Mouse (Mus musculus) hindbrain, embryonic 16.5 days (tissue): ENCODE data around the gene Slc8a3. TPM values are rescaled to one million over a fixed set of nuclear protein-coding genes. Genes with fewer than 3 reads are reported as not detected.

Experiments used
- ATAC-seq: fragments of 200-750 bp; cut with Nextera tagmentation; 2 replicates; pipeline ENCODE4 v1.8.0; 2017; ENCODE audit warnings: moderate TSS enrichment, moderate library complexity
- H3K27ac ChIP-seq: fragments of 300-500 bp; sonication (generic); 2 replicates; pipeline ENCODE4 v1.5.1; 2014; ENCODE audit warnings: low read depth, mild to moderate bottlenecking, control low read depth, low read length, moderate library complexity
- H3K27me3 ChIP-seq: fragments of 300-500 bp; sonication (generic); replicated peaks from 2 replicates; pipeline ENCODE4 v1.6.1; 2014; ENCODE audit warnings: low read length; ENCODE audit not compliant: control insufficient read depth, insufficient read depth
- H3K36me3 ChIP-seq: fragments of 300-500 bp; sonication (generic); 2 replicates; pipeline ENCODE4 v1.6.1; 2014; ENCODE audit warnings: mild to moderate bottlenecking, low read length, moderate library complexity, mixed read lengths; ENCODE audit not compliant: control insufficient read depth, insufficient read depth
- H3K4me1 ChIP-seq: fragments of 300-500 bp; sonication (generic); 2 replicates; pipeline ENCODE4 v1.6.1; 2014; ENCODE audit warnings: low read depth, low read length; ENCODE audit not compliant: control insufficient read depth, insufficient read depth
- H3K4me2 ChIP-seq: fragments of 300-500 bp; sonication (generic); 2 replicates; pipeline ENCODE4 v1.6.1; 2014; ENCODE audit warnings: mild to moderate bottlenecking, low read length, control low read depth, moderate library complexity
- H3K4me3 ChIP-seq: fragments of 300-500 bp; sonication (generic); 2 replicates; pipeline ENCODE4 v1.5.1; 2014; ENCODE audit warnings: mild to moderate bottlenecking, low read length, control low read depth, moderate library complexity
- H3K9ac ChIP-seq: fragments of 300-500 bp; sonication (generic); 2 replicates; pipeline ENCODE4 v1.6.1; 2014; ENCODE audit warnings: low read depth, mild to moderate bottlenecking, control low read depth, low read length, moderate library complexity
- H3K9me3 ChIP-seq: fragments of 300-500 bp; sonication (generic); 2 replicates; pipeline ENCODE4 v1.6.1; 2014; ENCODE audit warnings: mild to moderate bottlenecking, low read length, moderate library complexity; ENCODE audit not compliant: control insufficient read depth
- WGBS: fragments of 180-500 bp; shearing (Covaris S2); extraction: QIAGEN DNeasy Blood & Tissue Kit; methylation state at CpG from one replicate; pipeline ENCODE4 v1.1.7; 2014; 5-methylcytosine and 5-hydroxymethylcytosine counted together
- polyA plus RNA-seq: library from polyadenylated mRNA; unstranded; fragments of >200 nt; fragmentation: Nextera tagmentation; extraction: Ambion mirVana; gene quantifications from 2 replicates; pipeline ENCODE4 v1.2.1, GENCODE M21; 2015

The Slc8a3 gene
- polyA plus RNA-seq, 1 experiment from 2014 or later = 11.2 TPM

DNA sequence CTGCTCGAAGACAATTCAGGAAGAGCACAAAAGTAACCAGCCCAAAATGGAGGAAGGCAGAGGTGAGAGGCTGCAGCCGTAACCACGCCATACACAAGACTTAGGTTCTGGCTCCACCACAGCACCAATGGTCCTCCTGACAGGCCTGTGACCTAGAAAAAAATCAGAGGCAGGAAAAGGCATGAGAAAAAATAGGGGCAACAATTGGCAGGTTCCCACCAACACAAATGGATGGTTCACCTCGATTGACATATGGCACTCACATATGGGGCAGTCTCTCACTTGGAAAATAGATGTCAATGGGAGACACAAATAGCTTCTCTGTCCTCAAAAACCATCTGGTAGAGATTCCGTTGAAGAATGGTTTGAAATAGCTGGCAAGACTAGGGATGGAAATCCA, 17.0 kb downstream of the Slc8a3 start:
- no peak overlapping the region for H3K4me3 ChIP-seq
- no peak overlapping the region for H3K4me2 ChIP-seq
- no peaks in the 10 kb centered on the region for H3K9me3 ChIP-seq
- WGBS = 88% methylated on average over 5 of the region's 5 CpGs
- H3K27ac ChIP-seq = no peak overlapping the region
- no peak for ATAC-seq
- H3K4me1 ChIP-seq = no peaks in the 10 kb centered on the region
- peaks cover 15% of the 10 kb centered on the region for H3K36me3 ChIP-seq
- no peaks in the 10 kb centered on the region for H3K27me3 ChIP-seq
- no peak overlapping the region for H3K9ac ChIP-seq

DNA sequence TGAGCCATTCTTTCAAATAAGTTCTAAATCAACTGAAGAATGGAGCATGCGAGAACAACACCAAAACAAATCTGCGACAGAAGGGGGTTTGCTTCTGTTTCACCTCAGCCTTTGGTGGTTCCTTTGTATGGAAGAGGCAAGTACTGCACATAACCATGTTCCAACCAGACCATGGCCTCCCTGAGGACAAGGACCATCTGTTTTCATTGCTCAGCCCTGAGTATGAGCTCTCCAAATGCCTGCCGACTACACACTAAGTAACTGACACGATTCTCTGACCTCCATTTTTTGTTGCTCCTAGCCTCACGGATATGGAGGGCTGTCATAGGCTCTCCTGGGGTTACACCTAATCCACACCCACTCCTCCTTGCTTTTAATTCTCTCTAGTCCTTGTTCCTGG, 29.4 kb downstream of the Slc8a3 start:
- no peak overlapping the region for H3K4me3 ChIP-seq
- H3K9ac ChIP-seq = no peak overlapping the region
- 80% methylated on average over 5 of the region's 5 CpGs for WGBS
- no peaks in the 10 kb centered on the region for H3K27me3 ChIP-seq
- H3K9me3 ChIP-seq = no peaks in the 10 kb centered on the region
- H3K4me1 ChIP-seq = no peaks in the 10 kb centered on the region
- no peak for ATAC-seq
- no peak overlapping the region for H3K4me2 ChIP-seq
- no peak overlapping the region for H3K27ac ChIP-seq
- H3K36me3 ChIP-seq = no peaks in the 10 kb centered on the region

DNA sequence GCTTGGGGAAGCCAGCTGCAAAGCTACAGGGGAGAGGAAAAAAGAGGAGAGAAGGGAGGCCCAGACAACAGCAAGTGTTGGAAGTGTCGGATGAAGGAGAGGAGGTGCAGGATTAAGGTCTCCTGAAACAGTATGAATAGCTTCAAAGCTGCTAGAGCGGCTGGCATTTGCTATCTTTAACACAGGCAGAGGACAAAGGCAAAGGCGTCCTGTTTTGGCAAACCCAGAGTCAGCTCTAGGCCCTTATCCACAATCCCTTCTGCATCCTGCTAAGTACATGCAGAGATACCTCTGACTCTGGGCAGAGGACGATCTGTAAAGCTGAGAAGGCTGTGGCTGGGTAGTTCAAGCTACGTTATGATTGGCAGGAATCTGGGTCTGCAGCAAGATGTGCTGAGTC, 38.4 kb downstream of the Slc8a3 start:
- WGBS = 54% methylated on average over 5 of the region's 5 CpGs
- no peaks in the 10 kb centered on the region for H3K27me3 ChIP-seq
- no peak overlapping the region for H3K4me3 ChIP-seq
- no peak overlapping the region for H3K4me2 ChIP-seq
- no peak overlapping the region for H3K27ac ChIP-seq
- H3K36me3 ChIP-seq = no peaks in the 10 kb centered on the region
- H3K9ac ChIP-seq = no peak overlapping the region
- no peaks in the 10 kb centered on the region for H3K9me3 ChIP-seq
- no peaks in the 10 kb centered on the region for H3K4me1 ChIP-seq
- ATAC-seq = no peak

DNA sequence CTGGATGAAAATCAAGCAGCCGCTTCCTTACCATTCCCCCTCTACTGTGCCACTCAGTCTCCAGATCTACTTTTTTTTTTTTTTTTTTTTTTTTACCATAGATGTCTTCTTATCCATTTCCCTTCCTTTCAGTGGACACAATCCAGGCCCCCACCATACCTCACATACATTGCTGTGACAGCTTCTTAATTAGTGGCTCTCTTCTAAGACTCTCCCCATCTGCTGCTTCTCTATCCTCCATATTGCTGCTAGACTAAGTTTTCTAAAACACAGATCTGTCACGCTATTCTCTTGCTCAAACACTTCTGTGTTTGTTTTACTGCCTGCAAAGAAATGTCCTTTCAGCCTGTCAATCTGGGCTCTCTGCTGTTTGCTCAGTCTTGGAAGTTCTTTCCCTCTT, 54.9 kb downstream of the Slc8a3 start:
- no peaks in the 10 kb centered on the region for H3K27me3 ChIP-seq
- ATAC-seq = no peak
- H3K4me2 ChIP-seq = no peak overlapping the region
- H3K4me1 ChIP-seq = peaks cover 8% of the 10 kb centered on the region
- H3K4me3 ChIP-seq = no peak overlapping the region
- H3K27ac ChIP-seq = no peak overlapping the region
- 65% methylated on average over 2 of the region's 2 CpGs for WGBS
- no peaks in the 10 kb centered on the region for H3K9me3 ChIP-seq
- no peaks in the 10 kb centered on the region for H3K36me3 ChIP-seq
- H3K9ac ChIP-seq = no peak overlapping the region

DNA sequence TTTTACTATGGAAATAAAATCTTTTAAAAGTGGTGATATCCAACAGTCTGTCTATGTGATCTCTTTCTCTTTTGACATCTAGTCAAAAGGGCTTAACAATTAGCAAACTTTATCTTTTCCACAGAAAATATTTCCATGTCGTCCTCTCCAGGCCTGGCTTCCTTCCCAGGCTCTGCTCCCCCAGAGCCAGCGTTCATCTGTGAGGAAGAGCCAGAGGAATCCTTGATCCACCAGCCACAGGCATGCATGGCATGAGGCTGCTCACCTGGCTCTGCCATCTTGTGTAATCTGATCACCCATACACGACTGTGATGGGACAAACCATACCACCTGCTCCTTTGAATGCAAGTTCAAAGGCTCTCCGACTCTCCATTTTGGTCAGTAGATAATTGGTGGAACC, 58.4 kb downstream of the Slc8a3 start:
- Histone ChIP-seq H3K4me1 (peaks cover 8% of the 10 kb centered on the region), H3K9me3 (no peaks in the 10 kb centered on the region), H3K27me3 (no peaks in the 10 kb centered on the region), H3K9ac (no peak overlapping the region), H3K27ac (no peak overlapping the region), H3K4me2 (no peak overlapping the region), H3K36me3 (no peaks in the 10 kb centered on the region), H3K4me3 (no peak overlapping the region)
- 75% methylated on average over 4 of the region's 4 CpGs for WGBS
- no peak for ATAC-seq

DNA sequence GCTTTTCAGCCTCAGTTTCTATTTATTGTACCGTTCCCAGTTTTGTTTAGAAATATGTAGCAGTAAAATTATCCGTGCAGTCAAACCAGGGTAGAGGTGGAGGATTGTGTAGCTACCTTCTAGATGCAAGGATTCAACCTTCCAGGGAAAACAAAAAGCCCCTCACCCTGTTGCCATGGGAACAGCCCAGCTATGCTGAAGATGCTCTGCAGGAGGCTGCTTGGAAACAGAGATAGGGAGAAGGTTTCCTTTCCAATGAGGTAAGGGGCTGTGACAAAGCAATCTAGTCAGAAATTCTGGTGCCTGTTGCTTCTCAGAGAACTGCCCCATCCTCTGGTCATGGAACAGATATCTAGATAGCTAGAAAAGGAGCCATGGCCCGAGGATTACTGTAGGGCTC, 59.6 kb downstream of the Slc8a3 start:
- H3K9me3 ChIP-seq = no peaks in the 10 kb centered on the region
- H3K4me2 ChIP-seq = no peak overlapping the region
- 22% methylated on average over 3 of the region's 3 CpGs for WGBS
- H3K27me3 ChIP-seq = no peaks in the 10 kb centered on the region
- no peak overlapping the region for H3K4me3 ChIP-seq
- H3K9ac ChIP-seq = no peak overlapping the region
- no peak overlapping the region for H3K27ac ChIP-seq
- no peaks in the 10 kb centered on the region for H3K36me3 ChIP-seq
- H3K4me1 ChIP-seq = peaks cover 8% of the 10 kb centered on the region
- ATAC-seq = peak; percentile 76

DNA sequence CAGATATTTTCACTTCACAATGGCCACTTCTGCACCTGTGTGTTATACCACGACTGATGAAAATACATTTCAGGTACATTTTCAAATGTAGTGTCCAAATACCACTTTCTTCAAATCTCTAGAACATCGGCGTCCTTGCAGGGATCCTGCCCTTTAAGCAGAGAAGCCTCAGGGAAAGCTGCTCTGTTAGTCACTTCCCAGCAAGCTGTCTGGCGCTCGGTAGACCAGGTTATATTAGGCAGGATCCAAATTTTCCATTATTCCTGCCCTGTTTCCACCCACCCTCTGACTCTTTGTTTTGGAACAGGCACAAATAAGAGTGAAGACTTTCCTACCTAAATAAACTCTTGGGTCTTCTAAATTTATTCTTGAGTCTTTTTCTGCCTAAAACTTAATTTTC, 63.7 kb downstream of the Slc8a3 start:
- Histone ChIP-seq H3K27me3 (no peaks in the 10 kb centered on the region), H3K36me3 (no peaks in the 10 kb centered on the region), H3K27ac (no peak overlapping the region), H3K9ac (no peak overlapping the region), H3K9me3 (no peaks in the 10 kb centered on the region), H3K4me2 (no peak overlapping the region), H3K4me3 (no peak overlapping the region), H3K4me1 (peaks cover 8% of the 10 kb centered on the region)
- no peak for ATAC-seq
- WGBS = 83% methylated on average over 5 of the region's 5 CpGs

DNA sequence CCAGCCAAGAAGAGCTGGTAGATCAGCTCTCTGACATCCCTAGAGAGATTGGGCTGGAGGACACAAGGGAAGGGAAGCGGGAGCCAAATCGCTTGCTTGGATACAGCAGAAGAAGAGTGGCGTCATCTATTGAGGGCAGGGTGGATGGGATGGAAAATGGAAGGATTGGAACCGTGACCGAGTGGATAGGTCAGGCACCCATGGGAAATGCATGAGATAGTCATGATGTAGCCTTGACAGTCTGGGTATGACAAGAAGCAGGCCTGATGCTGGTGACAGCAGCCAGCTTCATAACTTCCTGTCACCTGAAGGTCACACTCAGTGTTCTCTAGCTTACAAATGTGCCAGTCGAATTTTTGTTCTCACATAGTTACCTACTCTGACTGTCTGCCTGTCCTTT, 70.2 kb downstream of the Slc8a3 start:
- no peaks in the 10 kb centered on the region for H3K36me3 ChIP-seq
- no peaks in the 10 kb centered on the region for H3K9me3 ChIP-seq
- 85% methylated on average over 6 of the region's 6 CpGs for WGBS
- no peak overlapping the region for H3K4me2 ChIP-seq
- H3K9ac ChIP-seq = no peak overlapping the region
- no peaks in the 10 kb centered on the region for H3K27me3 ChIP-seq
- H3K4me1 ChIP-seq = no peaks in the 10 kb centered on the region
- H3K27ac ChIP-seq = no peak overlapping the region
- no peak for ATAC-seq
- no peak overlapping the region for H3K4me3 ChIP-seq

DNA sequence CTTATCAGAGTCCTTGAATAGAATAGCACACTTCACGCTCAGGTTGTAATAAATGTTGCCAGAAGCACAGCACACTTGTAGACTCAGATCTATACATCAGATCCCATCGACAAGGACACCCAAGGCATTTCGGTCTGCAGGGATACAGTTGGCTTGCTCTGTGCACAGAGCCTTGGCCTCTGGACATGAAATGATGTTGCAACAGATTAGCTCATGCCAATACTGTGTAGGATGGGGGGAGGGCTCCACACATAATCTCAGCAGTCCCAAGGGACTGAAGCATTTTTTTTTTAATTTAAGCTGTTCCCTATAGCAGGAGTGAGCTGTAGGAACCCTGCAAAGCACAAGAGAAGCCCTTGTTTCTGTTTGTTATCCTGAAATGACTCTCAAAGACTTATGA, 74.8 kb downstream of the Slc8a3 start:
- Histone ChIP-seq H3K4me3 (no peak overlapping the region), H3K4me1 (no peaks in the 10 kb centered on the region), H3K36me3 (no peaks in the 10 kb centered on the region), H3K9ac (no peak overlapping the region), H3K4me2 (no peak overlapping the region), H3K27ac (no peak overlapping the region), H3K27me3 (no peaks in the 10 kb centered on the region), H3K9me3 (no peaks in the 10 kb centered on the region)
- ATAC-seq = no peak
- 92% methylated on average over 3 of the region's 3 CpGs for WGBS

DNA sequence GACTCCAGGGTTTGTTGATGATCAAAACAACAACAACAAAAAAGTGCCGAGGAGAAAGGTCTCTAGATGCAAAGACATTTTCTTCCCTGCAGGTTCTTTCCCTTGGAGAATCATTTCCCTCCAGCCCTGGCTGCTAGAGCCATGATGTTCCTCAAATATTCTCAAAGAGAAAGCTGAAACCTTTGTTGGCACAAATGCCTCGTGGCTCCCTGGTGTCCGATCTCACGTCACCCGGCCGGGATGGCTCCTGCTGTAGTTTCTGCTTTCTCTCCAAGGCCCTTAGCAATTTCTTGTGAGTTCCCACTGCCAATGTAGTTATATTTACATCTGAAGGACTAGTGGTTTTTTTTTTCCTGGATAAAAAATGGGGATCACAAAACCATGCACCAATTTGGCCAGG, 87.6 kb downstream of the Slc8a3 start:
- Histone ChIP-seq H3K27me3 (no peaks in the 10 kb centered on the region), H3K4me1 (no peaks in the 10 kb centered on the region; the same call in 1 of the 2 replicates), H3K9me3 (no peaks in the 10 kb centered on the region), H3K27ac (no peak overlapping the region), H3K36me3 (no peaks in the 10 kb centered on the region), H3K4me2 (no peak overlapping the region), H3K9ac (no peak overlapping the region), H3K4me3 (no peak overlapping the region)
- WGBS = 60% methylated on average over 6 of the region's 6 CpGs
- no peak for ATAC-seq
